Mouse (Mus musculus) megakaryocyte, embryonic 14.5 days (primary cell): ENCODE results near the gene Egfr.

Source experiments
- FLI1 ChIP-seq: IDR thresholded peaks from 2 replicates; pipeline ENCODE4 v1.6.1; 2012; ENCODE audit warnings: low read length, inconsistent platforms, mixed read lengths
- GATA1 ChIP-seq: IDR thresholded peaks from 3 replicates; pipeline ENCODE4 v1.6.1; 2012; ENCODE audit warnings: mixed read lengths, low read length, inconsistent platforms, borderline replicate concordance

- TF ChIP-seq GATA1: no peak
- TF ChIP-seq FLI1: no peak
These were observed 204.3 kb downstream of the Egfr start for GRCm38 (mm10) chr11:16956115-16956862.
